Mouse (Mus musculus) heart, postnatal 25 days (tissue): ENCODE measurements around the gene Rad51ap1. TPM values are rescaled to one million over a fixed set of nuclear protein-coding genes. Genes with fewer than 3 reads are reported as not detected.

Experiments used
- DNase-seq: peaks from one replicate; pipeline ENCODE4 v3.0.0; 2022; ENCODE audit warnings: low spot score
- intact Hi-C: fragments of 180-260 bp; cut with DNase I; formaldehyde crosslinking; loops from one replicate; pipeline ENCODE4 v1.15.1; 2025
- total RNA-seq, 2 experiments: library from RNA; stranded (reverse); gene quantifications; 2 replicates each; pipeline ENCODE4 v1.2.3; 2021

Rad51ap1 gene
- total RNA-seq = 1 to 10 TPM; 1.1 to 2.7 TPM

- peak; percentile 89 for DNase-seq
- intact Hi-C loops = loop anchor here (5.0 kb wide), 2 partner anchors 92 to 147 kb away; partner anchors contain the start of gene Ndufa9
These were observed at the start of gene Rad51ap1, which contains the start of gene D6Wsu163e for GRCm38 (mm10) chr6:126939487-126940171. Rad51ap1 (minus strand) TSS chr6:126939587. D6Wsu163e (plus strand) TSS chr6:126939962.

GRCm38 (mm10) chr6:126981539-126982234, 42.3 kb upstream of the Rad51ap1 start:
- intact Hi-C loops = no loop called here
- DNase-seq = no peak

- intact Hi-C loops = no loop called here
- no peak for DNase-seq
These were observed 27.0 kb upstream of the Rad51ap1 start for GRCm38 (mm10) chr6:126966241-126967026.

GRCm38 (mm10) chr6:126963426-126963825, 24.0 kb upstream of the Rad51ap1 start:
- intact Hi-C loops = no loop called here
- no peak for DNase-seq

- DNase-seq = no peak
- intact Hi-C loops = no loop called here
These were observed 23.3 kb upstream of the Rad51ap1 start for GRCm38 (mm10) chr6:126962709-126963108.

- DNase-seq = no peak
- intact Hi-C loops = no loop called here
These were observed 22.1 kb upstream of the Rad51ap1 start for GRCm38 (mm10) chr6:126961371-126962018.

GRCm38 (mm10) chr6:126955734-126956133, 16.3 kb upstream of the Rad51ap1 start:
- intact Hi-C loops = loop anchor here (1.0 to 5.0 kb wide), 5 partner anchors 80 to 487 kb away; no protein-coding TSS in a partner anchor
- DNase-seq = no peak

GRCm38 (mm10) chr6:126948336-126948735, 8.9 kb upstream of the Rad51ap1 start:
- no peak for DNase-seq
- intact Hi-C loops = no loop called here

- no peak for DNase-seq
These were observed 1.1 kb upstream of the Rad51ap1 start for GRCm38 (mm10) chr6:126940451-126940850.

GRCm38 (mm10) chr6:126938853-126939486, 417 bp downstream of the Rad51ap1 start:
- DNase-seq = no peak
- intact Hi-C loops = loop anchor here (5.0 kb wide), 2 partner anchors 92 to 147 kb away; partner anchors contain the start of gene Ndufa9

More at GRCm38 (mm10) chr6:126940451-126940850, 1.1 kb upstream of the Rad51ap1 start:
- intact Hi-C loops = no loop called here

- no peak for DNase-seq
- intact Hi-C loops = loop anchor here (5.0 kb wide), 2 partner anchors 91 to 146 kb away; partner anchors contain the start of gene Ndufa9
These were observed 1.3 kb downstream of the Rad51ap1 start for GRCm38 (mm10) chr6:126938047-126938446.

- intact Hi-C loops = no loop called here
- no peak for DNase-seq
These were observed 6.5 kb downstream of the Rad51ap1 start for GRCm38 (mm10) chr6:126932896-126933295.

- intact Hi-C loops = no loop called here
- DNase-seq = peak; percentile 23
These were observed 18.1 kb downstream of the Rad51ap1 start, which contains the start of gene Dyrk4 for GRCm38 (mm10) chr6:126921111-126921881. Dyrk4 (minus strand) TSS chr6:126921839.

GRCm38 (mm10) chr6:126914928-126915327, 24.5 kb downstream of the Rad51ap1 start:
- no peak for DNase-seq
- intact Hi-C loops = no loop called here

- DNase-seq = no peak
- intact Hi-C loops = no loop called here
These were observed 28.7 kb downstream of the Rad51ap1 start for GRCm38 (mm10) chr6:126910727-126911126.

GRCm38 (mm10) chr6:126907876-126908275, 31.5 kb downstream of the Rad51ap1 start:
- intact Hi-C loops = no loop called here

GRCm38 (mm10) chr6:126907378-126907777, 32.0 kb downstream of the Rad51ap1 start:
- DNase-seq = no peak
- intact Hi-C loops = no loop called here

More at GRCm38 (mm10) chr6:126907876-126908275, 31.5 kb downstream of the Rad51ap1 start:
- no peak for DNase-seq

- intact Hi-C loops = no loop called here
- DNase-seq = no peak
These were observed 62.3 kb downstream of the Rad51ap1 start for GRCm38 (mm10) chr6:126877118-126877517.
